Mouse (Mus musculus): ENCODE data around the gene Nin.
A peak's percentile ranks its signal among the peaks of the same experiment; 100 is the strongest.
"Not testable (repeated sequence)": the region's sequence is repeated elsewhere in the genome, so short reads cannot be mapped to it uniquely, and the experiment has no call there.

Nin gene

DNA sequence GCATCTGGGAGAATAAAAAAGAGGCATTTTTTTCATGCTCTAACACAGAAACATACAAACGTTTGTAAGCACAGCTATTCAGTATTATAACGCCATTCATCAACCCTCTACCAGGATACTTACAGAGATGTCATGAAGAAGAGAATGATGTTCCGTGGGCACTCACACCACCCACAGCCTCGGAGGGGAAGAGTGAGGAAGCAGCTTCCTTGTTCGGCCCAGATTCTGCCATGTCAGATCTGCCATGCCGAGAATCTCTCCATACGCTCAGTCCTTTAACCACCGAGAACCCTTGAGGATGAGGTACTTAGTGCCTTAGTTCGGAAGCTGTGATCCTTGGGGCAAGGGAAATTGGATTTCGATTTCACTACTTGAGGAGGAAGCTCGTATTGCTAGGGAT is at the start of gene Nin:
TSS of gene Nin (minus strand) at position 367 of the 400 bp plus-strand sequence.
- DNase-seq (ENCODE audit: low spot score), result no peak

DNA sequence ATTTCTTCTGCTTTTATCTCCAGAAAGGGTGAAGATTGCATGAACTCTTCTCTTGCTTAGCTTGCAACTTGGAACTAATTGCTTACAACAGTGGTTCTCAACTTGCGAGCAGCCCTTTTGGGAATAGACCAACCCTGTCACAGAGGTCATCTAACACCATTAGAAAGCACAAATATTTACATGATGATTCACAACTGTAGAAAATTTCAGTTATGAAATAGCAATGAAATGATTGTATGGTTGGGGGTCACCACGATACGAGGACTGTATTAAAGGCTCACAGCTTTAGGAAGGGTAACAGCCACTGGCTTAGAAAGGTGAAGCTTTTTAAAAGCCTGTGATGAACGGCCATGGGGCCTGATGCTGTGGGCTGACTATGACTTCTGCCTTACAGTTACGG is 47.5 kb upstream of the Nin start:
- DNase-seq (ENCODE audit: low spot score), result no peak

DNA sequence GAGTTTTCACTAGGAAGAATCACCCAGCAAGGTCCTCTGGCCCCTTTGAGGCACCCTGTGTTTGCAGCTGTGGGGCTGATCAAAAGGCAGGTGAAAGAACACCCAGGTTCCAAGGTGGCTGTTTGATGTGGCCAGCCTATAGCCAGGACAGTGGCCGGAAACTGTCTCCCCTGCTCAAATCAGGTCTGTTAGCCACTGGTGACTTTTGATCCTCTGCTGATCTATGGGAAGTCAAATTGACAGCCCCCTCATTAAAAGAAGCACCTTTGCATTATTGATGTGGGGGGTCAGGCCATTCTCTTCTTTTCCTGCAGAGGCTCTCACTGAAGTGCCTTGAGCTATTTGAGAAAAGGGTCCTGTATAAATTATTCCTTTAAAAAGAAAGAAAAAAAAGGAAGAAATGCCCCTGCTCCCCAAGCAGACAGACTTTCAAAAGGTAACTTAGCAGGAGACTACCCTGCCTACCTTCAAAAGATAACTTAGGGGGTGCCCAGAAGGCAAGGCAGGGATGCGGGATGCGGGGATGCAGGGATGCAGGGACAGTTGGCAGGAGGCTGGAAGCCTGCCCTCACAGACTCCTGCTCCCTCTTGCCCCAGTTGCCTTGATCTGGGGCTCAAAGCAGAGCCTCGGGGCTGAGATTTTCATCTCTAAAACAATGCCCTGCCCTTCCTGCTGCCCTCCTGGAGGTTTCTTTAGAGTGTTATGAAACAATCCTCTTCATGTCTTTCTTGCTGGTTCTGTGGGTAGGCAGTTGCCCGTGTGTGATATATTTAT is 44.0 kb upstream of the Nin start:
- DNase-seq (ENCODE audit: low spot score), result no peak

DNA sequence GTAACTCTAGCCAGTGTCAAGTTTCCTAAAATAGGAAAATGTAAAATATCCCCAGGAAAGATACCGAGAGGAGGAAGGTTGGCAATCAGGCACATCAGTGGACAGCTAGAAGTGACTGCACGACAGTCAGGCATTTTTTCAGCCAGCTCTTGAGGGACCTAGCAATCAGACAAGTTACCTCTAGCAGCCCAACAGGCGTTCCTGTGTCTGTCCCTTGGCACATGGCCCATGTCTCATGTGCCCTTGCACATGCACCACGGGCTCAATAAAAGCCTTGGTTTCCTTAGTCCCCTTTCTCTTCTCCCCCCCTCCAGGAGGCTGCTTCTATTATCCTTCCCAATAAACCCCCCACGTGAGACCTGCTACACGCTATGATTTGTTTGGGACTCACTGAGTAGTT is 42.7 kb upstream of the Nin start:
- no peak for DNase-seq (ENCODE audit: low spot score)

DNA sequence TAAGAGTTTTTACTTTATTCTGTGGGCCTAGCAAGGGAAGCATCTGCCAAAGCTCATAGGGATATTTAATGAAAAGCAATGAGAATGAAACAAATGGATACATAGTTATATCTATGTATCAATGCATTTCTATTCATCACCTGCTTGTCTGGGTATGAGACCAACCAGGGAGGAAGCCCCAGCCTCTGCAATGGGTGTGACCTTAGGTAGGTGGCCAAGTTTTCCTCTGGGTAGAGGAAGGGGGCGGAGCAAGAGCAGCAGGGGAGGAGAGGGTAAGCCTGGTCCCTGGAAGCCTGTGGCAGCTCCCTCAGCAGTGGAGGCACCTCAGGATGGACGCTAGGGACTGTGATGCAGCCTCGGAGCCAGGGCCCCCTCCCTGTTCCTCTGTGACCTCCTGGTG is 40.3 kb upstream of the Nin start, which contains the start of gene Abhd12b:
TSS of gene Abhd12b (plus strand) at position 301 of the 400 bp plus-strand sequence.
- DNase-seq (ENCODE audit: low spot score), result no peak

DNA sequence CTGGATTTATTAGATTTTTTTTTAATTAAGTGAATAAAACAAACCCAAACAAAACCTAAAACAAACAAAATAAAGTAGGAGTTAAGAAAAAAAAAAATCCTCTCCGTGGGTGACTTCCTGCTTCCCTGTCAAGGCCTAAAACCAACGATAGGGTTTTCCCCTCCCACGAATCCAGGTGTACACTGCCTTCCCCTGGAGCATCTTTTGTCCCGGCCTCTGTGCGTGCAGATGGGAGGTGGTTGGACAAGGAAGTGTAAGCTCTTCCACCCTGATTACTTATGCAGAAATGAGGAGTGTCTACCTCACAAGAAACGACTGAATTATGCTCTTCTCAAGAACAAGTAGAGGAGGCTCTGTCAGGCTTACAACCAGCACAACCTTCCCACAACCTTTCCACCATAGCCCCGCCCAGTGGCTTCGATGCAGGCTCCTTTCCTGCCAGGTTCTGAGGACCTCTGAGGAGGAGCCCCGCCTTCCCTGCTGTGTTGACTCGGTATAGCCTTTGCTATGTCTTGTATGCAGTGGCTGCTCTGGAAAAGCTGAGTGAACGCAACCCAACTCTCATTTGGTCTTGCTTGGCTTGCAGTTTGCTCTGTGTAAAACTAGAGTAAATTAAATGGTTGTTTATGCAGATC is 35.2 kb upstream of the Nin start:
- no peak for DNase-seq (ENCODE audit: low spot score)

DNA sequence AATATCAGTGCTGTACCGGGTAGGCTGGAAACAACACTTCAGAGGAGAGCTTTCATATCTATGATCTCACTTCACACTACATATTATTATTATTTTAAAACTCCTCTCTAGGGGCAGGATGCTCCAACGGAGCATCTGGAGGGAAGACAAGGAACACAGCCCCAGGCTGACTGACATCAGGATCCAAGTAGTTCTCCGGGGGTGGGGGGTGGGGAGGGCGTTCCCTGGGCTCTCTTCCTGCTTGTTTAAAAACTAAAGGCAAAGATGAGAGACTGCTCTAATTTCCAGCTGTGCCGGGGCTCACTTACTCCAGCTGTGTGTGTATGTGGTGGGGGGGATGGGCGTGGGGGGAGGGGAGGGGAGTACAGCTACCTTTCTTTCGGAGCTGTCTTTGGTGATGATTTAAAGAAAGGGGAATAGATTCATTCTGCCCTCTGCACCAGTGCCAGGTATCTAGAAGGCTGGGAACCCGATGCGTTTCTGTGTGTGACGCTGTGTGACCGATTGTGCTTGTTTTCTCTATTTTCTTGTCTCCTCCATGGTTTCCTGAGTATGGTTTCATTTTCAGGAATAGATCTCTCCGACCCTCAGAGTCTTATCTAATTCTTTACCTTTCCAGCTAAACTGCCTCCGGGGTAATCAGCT is 34.6 kb upstream of the Nin start:
- no peak for DNase-seq (ENCODE audit: low spot score)

DNA sequence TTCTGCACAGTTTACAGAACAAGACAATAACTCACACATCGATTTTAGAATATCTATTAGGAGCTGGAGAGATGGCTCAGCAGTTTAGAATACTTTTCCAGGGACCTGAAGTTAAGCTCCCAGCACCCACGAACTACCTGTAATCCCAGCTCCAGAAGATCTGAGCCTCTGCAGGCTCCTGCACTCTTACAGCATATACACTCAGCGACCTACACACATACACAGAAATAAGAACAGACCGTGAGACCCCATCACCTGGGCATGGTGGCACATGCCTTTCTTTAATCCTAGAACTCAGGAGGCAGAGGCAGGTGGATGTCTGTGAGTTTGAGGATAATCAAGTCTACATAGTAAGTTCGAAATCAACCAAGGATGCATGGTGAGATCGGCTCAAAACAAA is 32.1 kb upstream of the Nin start:
- DNase-seq (ENCODE audit: low spot score), result no peak

DNA sequence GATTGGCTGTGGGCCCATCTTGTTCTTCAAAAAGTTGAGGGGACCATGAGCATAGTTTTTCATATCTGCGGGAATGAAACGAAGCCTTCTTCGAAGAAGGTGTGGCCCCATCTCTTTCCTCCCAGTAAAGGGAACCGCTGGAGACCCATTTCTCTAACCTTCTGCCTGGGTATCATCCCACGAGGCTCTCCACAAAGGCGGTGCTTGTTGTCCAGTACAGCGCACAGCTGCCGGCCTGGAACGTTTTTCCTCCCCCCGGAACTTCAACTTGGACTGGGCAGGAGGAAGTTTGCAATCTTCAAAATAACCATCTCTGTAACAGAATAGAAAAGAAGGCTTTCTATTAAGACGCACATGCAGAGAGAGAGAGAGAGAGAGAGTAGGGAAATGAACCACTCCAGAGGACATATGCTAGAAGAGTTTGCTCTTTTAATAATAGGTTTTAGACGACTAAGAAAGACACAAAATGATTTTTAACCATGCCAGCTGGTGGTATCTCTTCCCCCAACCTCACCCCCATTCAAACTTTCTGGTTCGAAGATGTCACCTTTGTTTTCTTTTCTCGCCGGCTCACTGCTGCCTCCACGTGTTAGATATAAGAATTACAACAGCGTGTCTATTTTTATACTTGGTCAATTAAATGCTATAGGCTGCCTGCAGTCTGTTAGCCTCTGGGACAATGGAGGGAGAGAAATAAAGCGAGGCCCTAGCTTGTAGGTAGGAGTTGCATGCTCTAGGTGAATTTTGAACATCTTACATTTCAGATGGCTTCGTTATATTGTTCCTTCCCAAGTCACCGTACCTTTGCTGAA is 31.3 kb upstream of the Nin start:
- DNase-seq (ENCODE audit: low spot score), result peak; percentile 69

DNA sequence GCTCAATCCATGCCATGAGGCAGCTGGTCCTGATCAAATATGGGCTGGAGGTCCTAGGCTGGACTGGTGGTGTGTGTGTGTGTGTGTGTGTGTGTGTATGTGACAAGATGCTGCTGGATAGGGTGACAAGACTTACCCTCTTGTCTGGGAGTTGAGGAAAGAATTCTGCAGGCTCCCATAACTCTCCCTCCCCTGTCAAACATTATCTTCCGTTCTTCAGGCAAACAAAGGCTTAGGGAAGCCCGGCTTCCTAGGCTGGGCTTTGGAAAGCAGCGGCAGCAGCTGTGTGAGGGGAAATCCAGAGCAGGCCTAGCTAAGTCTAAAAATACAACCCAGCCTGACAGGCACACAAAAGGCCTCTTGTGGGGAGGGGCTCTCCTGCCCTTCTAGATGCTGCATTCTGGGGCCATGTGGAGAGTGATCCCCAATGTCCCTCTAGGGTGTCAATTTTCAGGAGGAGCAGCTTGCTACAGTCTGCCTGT is 30.6 kb upstream of the Nin start:
- DNase-seq (ENCODE audit: low spot score), result not testable (repeated sequence)

DNA sequence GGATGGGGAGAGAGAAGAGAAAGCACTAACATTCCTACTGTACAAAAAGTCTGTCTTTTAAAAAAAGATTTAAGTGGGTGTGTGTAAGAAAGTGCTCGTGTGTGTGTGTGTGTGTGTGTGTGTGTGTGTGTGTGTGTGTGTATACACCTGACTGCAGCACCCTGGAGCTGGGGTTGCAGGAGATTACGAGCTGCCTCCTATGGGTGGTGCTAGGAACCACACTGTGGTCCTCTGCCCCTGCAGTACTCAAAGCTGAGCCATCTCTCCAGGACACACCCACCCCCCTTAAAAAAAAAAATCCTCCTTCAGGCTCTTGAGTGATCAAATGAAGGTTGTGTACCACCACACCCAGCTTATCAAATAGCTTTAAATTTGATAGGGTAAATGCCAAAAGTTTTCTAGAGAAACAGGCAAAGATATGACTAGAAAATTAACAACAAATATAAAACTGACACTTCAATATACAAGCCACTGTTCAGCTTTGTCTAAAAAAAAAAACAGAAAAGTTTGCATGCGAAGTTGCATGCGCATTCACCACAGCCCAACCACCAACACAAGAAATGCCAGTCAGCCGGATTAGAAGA is 27.6 kb upstream of the Nin start:
- DNase-seq (ENCODE audit: low spot score), result no peak

DNA sequence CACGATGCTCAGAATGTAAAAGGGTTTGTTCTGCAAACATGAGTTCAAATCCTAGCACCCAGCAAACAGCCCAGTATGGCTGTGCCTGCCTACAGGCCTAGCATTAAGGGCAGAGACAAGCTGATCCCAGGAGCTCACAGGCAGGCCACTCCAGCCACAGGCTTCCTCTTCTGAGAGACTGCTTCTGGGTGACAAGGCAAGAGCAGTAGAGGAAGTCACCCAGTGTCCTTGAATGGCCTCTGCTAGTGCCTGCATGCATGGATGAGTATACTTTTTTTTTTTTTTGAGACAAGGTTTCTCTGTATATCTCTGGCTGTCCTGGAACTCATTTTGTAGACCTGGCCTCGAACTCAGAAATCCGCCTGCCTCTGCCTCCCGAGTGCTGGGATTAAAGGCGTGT is 27.0 kb upstream of the Nin start:
- DNase-seq (ENCODE audit: low spot score), result no peak

DNA sequence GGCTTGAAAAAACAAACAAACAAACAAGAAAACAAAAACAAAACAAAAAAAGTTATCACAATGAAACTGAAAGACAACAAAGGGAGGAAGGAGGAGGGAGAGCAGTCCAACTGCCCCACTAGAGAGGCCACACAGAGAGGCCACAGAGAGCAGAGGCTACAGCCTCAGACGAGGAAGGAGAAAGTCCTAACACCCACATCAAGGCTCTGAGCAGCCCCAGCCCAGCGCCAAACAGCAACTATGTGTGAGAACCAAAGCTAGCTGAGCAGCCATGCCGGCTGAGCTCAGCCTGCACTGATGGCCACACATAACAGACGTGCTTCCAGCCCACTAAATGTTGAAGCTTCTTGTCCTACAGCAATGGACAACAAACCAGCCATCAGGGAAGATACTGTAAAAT is 26.4 kb upstream of the Nin start:
- no peak for DNase-seq (ENCODE audit: low spot score)

DNA sequence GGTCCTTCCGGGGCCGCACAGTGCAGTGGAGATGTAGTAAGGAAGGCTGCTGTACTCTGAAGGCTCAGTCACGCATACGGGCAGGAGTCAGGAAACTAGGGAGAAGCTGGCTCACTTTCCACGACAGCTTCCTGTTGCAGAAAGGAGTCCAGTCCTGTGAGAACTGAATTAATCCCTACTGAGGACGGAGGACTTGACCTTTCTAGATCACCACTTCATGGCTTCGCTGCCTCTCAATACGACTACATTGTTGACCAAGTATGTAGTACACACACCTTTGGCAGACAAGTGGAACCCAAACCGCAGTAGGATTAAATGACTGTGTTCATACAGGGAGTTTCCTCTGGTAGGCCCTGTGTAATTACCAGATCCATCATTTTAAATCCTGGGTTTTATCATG is 24.1 kb upstream of the Nin start:
- DNase-seq (ENCODE audit: low spot score), result no peak

DNA sequence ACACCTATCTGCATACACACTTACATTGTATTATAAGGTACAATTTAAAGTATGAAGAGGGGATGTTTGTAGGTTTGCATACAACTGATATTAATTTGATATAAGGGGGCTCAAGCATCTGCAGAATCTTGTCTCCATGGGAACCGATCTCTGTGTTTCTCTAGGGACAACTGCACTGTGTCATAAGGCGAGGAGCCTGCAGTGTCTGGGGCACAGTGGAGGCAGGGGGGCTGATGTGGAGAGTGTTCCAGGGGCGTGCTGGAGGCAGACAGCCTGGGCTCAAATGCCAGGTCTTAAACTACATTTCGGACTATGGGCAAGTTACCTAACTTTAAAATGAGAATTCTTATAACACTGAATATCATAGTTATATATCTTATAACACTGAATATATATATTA is 23.6 kb upstream of the Nin start:
- no peak for DNase-seq (ENCODE audit: low spot score)

DNA sequence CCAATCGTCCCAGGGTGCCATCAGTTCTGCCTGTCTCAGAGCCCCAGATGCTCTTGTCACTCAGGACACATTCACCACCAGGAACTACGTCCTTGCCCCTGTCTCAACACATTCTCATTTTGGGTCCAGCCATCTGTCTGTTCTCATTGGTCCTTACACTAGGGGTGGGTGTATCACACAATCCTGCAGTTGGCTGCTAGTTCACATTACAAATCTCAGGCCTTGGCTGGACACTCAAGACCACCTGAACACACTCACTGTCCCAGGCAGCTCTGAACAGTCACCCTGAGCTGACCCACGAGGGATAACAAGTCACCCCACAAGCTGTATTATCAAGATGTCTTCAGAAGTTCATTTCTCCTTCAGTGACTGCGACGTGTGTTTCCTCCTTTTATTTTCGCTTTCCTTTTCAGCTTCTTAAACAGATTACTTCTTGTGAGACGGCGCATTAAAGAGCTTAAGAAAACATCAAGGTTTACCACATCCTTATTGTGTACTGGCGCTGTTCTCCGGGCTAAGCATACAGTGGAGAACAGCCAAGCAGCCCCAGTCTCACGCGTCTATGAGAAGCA is 22.8 kb upstream of the Nin start:
- no peak for DNase-seq (ENCODE audit: low spot score)

DNA sequence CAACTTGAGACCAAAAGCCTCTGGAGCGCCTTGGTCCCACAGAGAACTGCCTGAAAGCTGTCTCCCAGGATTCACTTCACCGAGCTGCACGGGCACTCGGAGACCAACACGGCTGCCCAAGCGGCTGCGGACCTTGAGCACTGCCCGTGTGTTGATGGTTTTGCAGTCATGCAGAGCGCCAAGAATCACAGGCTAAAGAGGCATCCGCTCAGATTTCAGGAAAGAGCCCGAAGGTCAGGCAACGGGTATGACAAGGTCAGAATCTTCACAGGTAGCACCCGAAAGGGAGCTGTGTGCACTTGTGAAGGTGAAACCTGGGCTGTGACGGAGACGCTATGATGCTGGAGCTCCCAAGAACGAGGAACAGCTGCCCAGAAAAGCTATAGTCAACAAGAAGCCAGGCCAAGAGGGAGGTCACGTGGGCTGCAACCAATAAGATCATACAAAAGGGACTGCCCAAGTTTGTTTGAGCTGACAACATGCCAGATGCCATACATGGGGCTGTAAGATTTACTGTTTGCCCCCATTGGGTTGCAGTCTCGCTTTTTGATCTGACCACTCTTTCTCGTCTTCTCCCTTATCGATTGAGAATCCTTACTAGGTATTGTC is 21.2 kb upstream of the Nin start:
- DNase-seq (ENCODE audit: low spot score), result no peak

DNA sequence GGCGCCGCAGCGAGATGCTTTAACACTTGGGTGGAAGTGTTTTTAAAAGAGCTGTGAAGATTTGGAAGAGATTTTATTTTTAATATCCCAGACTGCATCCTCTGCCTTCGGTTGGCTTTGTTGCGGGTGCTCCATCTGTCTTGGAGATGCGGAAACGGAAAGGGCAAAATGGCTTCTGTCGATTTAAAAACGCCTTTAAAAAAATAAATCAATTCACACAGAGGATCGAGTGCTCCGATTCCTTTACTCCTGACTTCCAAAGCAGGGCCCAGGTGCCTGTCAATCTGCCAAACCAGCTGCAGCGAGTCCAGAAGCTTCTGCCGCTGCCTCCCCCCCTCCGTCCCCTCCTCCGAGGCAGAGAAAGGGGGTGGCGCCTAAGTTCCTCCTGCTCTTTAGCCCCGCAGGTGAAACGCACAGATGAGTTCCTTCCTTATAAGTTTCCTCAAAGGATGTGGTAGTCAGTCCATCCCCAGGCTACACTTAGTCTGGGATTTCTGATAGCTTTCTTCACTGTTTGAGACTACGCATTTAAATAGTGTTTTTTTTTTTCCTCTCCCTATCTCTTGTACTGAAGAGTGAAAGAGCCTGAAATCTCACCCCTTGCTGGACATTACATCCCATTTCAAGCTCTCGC is 17.6 kb upstream of the Nin start:
- no peak for DNase-seq (ENCODE audit: low spot score)

DNA sequence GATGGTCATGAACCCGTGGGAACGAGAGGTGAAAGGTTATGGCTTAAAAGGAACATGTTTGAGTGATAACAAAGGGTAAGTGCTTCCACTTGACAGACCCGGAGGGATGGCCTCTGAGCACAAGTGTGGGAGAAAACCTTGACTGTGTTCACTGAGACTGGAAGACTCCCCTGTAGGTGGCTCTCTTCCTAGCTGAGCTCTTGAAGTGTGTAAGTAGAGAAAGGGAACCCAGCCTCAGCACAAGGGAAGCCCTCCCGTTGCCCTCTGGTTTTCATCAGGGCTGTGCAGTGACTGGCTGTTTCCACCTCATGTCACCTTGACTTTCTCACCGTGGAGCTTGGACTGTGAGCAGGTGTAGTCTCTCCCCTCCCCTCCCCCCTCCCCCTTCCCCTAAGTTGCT is 15.6 kb upstream of the Nin start:
- no peak for DNase-seq (ENCODE audit: low spot score)

DNA sequence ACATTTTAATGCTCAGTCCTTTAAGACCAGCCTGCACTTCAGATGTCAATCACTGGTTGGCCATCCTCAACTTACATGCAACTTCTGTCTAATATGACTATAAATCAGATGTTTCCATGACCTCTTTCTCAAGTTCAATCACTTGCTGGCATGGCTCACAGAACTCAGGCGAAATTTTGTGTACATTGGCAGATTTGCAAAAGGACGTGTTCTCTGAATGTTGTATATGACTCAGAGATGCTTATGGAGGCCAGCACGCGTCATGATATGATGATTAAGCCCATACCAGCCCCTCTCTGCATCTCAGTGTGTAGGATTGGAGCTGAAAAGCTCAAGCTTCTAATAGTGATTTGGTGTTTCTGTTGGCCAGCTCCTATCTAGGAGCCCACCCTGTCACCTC is 13.1 kb upstream of the Nin start:
- peak; percentile 16 for DNase-seq (ENCODE audit: low spot score)

DNA sequence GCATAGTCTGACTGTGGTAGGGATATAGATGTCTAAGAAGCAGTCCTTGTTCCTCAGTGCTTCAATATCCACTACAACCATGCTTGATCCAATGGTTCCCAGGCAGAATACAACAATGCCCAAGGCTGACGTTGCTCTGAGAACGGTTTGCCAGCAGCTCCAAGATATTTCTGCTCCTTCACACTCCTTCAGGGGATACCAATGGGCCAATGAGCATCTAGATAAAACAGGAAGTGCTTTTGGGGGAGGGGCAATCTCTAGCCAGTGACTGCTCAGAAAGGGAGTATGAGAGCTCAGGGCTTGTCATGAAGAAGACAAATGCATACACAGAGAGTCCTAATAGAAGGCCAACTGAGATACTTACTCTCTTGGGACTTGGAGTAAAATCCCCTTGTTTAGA is 6.0 kb upstream of the Nin start:
- no peak for DNase-seq (ENCODE audit: low spot score)
